ENCODE assay signal across 19 mouse cellular contexts in genomic region chr12:85464902-85465301, GRCm38 (mm10).
"Had no signal": no experiment of that assay in that cellular context is flagged by ENCODE, and none has a peak within 500 bp of the region (broad histone marks: within the 10 kb centered on the region; RNA-seq: fewer than 3 reads in every experiment).

No protein-coding gene starts in this region.

- H3K27ac ChIP-seq: kidney, postnatal 0 days; layer of hippocampus, adult 2 months; limb, embryonic 10.5 days; limb, embryonic 13.5 days; liver, embryonic 13.5 days; lung, embryonic 15.5 days; macrophage; midbrain, embryonic 12.5 days; midbrain, embryonic 15.5 days; neural tube, embryonic 12.5 days; neural tube, embryonic 15.5 days had no signal

- H3K9me3 ChIP-seq: limb, embryonic 10.5 days; limb, embryonic 13.5 days; liver, embryonic 13.5 days; lung, embryonic 15.5 days; midbrain, embryonic 12.5 days; midbrain, embryonic 15.5 days; neural tube, embryonic 12.5 days; neural tube, embryonic 15.5 days had no signal

- ATAC-seq: midbrain, embryonic 15.5 days had no signal

- H3K4me3 ChIP-seq: layer of hippocampus, adult 2 months; limb, embryonic 10.5 days; limb, embryonic 13.5 days; liver, embryonic 13.5 days; lung, embryonic 15.5 days; midbrain, embryonic 12.5 days; midbrain, embryonic 15.5 days; neural tube, embryonic 12.5 days; neural tube, embryonic 15.5 days had no signal

- H3K4me2 ChIP-seq: limb, embryonic 13.5 days; liver, embryonic 13.5 days; lung, embryonic 15.5 days; midbrain, embryonic 12.5 days; midbrain, embryonic 15.5 days; neural tube, embryonic 12.5 days; neural tube, embryonic 15.5 days had no signal

- H3K36me3 ChIP-seq: limb, embryonic 10.5 days; limb, embryonic 13.5 days; liver, embryonic 13.5 days; lung, embryonic 15.5 days; midbrain, embryonic 12.5 days; midbrain, embryonic 15.5 days; neural tube, embryonic 12.5 days; neural tube, embryonic 15.5 days had no signal

- H3K9ac ChIP-seq: limb, embryonic 13.5 days; liver, embryonic 13.5 days; lung, embryonic 15.5 days; midbrain, embryonic 12.5 days; midbrain, embryonic 15.5 days; neural tube, embryonic 12.5 days; neural tube, embryonic 15.5 days had no signal

- H3K4me1 ChIP-seq: liver, embryonic 13.5 days had no signal

- DNase-seq: kidney, adult 2 months; layer of hippocampus, adult 9-11 months; liver; liver, embryonic 13.5 days; right cerebral cortex, adult 18-20 months; right cerebral cortex, postnatal 14 days; right cerebral cortex, postnatal 4 days; thymus, adult 18-20 months; thymus, postnatal 36 days had no signal

- H3K27me3 ChIP-seq: limb, embryonic 13.5 days; lung, embryonic 15.5 days; midbrain, embryonic 15.5 days; neural tube, embryonic 12.5 days; neural tube, embryonic 15.5 days had no signal
